Mouse (Mus musculus): ENCODE measurements around the gene Ptprcap. TPM values are rescaled to one million over a fixed set of nuclear protein-coding genes. Genes with fewer than 3 reads are reported as not detected.
A peak's percentile ranks its signal among the peaks of the same experiment; 100 is the strongest.

Ptprcap gene
- 0.57 and 0.80 TPM in 2 replicates for polyA plus RNA-seq (2014; fragmentation: Nextera tagmentation; extraction: Ambion mirVana)

DNA sequence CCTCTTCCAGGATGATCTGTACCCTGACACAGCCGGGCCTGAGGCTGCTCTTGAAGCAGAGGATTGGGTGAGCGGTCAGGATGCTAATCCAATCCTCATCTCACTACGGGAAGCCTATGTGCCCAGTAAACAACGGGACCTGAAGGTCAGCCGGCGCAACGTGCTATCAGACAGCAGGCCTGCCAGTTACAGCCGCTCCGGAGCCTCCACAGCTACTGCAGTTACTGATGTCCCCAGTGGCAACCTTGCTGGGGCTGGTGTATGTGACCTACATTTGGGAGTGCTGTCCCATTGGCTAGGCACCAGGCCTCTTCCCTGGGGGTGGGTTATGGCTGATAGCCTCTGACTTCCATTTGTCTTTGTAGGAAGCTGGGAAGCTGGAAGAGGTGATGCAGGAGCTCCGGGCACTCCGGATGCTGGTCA, at the start of gene Ptprcap:
Gene Ptprcap (plus strand): TSS at position 373 of the 423 bp plus-strand sequence.
- peak within 1 kb of the TSS; percentile 13; the same call in 1 of the 2 replicates for H3K9ac ChIP-seq (ENCODE audit: low read depth, low read length)
- H3K36me3 ChIP-seq (ENCODE audit: control insufficient read depth, insufficient read depth, low read length), result peaks cover 54% of the 10 kb centered on the region
- H3K27me3 ChIP-seq (ENCODE audit: control insufficient read depth, insufficient read depth, low read length), result no peaks in the 10 kb centered on the region
- H3K4me2 ChIP-seq (replicated peaks; ENCODE audit: low read depth, low read length), result no peak within 1 kb of the TSS
- H3K4me3 ChIP-seq (ENCODE audit: low read length), result no peak within 1 kb of the TSS
- H3K9me3 ChIP-seq (ENCODE audit: control insufficient read depth, low read length), result no peaks in the 10 kb centered on the region
- H3K4me1 ChIP-seq (ENCODE audit: control insufficient read depth, insufficient read depth, low read length), result peaks cover 12% of the 10 kb centered on the region; the same call in 1 of the 2 replicates
- no peak within 1 kb of the TSS for H3K27ac ChIP-seq (ENCODE audit: low read depth, low read length)
- ATAC-seq (ENCODE audit: low FRiP score, low TSS enrichment), result no peak
- WGBS, result 85% methylated on average over 11 of the region's 11 CpGs

DNA sequence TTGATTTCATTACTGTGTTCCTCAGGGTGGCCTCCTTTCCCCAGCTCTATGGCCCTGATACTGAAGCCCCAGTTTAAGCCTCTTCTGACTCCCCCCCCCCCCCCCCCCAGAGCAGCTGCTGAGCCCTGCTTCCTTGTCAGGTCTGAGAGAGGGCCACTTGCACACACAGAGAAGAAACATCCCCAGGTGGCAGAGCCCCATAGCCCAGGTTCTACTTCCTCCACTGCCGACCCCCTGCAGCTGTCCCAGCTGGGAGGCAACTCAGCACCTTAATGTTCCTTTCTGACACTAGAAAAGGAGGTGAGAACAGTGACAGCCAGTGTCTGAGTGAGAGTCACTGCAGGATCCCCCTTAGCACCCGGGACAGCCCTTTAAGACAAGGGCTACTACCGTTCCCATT, 49.6 kb upstream of the Ptprcap start:
- ATAC-seq (ENCODE audit: low FRiP score, low TSS enrichment), result no peak
- H3K9me3 ChIP-seq (ENCODE audit: control insufficient read depth, low read length), result no peaks in the 10 kb centered on the region
- WGBS, result 80% methylated on average over 3 of the region's 3 CpGs
- no peak overlapping the region for H3K27ac ChIP-seq (ENCODE audit: low read depth, low read length)
- no peak overlapping the region for H3K4me2 ChIP-seq (replicated peaks; ENCODE audit: low read depth, low read length)
- H3K9ac ChIP-seq (ENCODE audit: low read depth, low read length), result no peak overlapping the region
- H3K4me1 ChIP-seq (ENCODE audit: control insufficient read depth, insufficient read depth, low read length), result peaks cover 15% of the 10 kb centered on the region
- H3K36me3 ChIP-seq (ENCODE audit: control insufficient read depth, insufficient read depth, low read length), result no peaks in the 10 kb centered on the region; the same call in 1 of the 2 replicates
- H3K4me3 ChIP-seq (ENCODE audit: low read length), result no peak overlapping the region
- H3K27me3 ChIP-seq (ENCODE audit: control insufficient read depth, insufficient read depth, low read length), result peaks cover 13% of the 10 kb centered on the region

DNA sequence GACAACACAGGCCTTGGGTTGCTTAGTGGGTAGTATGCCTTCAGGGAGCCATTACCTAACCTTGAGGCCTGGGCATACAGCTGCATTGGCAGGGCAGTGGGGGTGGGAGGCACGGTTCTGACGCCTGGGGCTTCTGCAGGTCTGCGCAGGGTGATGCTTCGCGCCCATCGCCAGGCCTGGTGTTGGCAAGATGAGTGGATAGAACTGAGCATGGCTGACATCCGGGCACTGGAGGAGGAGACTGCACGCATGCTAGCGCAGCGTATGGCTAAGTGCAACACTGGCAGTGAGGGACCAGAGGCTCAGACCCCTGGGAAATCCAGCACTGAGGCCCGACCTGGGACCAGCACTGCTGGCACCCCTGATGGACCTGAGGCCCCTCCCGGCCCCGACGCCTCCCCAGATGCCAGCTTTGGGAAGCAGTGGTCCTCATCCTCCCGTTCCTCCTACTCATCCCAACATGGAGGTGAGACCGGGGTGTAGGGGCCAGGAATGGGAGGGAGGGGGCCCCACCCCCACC, 48.7 kb upstream of the Ptprcap start:
- Histone ChIP-seq H3K9me3 (ENCODE audit: control insufficient read depth, low read length) (no peaks in the 10 kb centered on the region), H3K9ac (ENCODE audit: low read depth, low read length) (no peak overlapping the region), H3K4me1 (ENCODE audit: control insufficient read depth, insufficient read depth, low read length) (peaks cover 9% of the 10 kb centered on the region), H3K36me3 (ENCODE audit: control insufficient read depth, insufficient read depth, low read length) (no peaks in the 10 kb centered on the region; the same call in 1 of the 2 replicates), H3K4me3 (ENCODE audit: low read length) (no peak overlapping the region), H3K27me3 (ENCODE audit: control insufficient read depth, insufficient read depth, low read length) (peaks cover 13% of the 10 kb centered on the region), H3K27ac (ENCODE audit: low read depth, low read length) (no peak overlapping the region), H3K4me2 (replicated peaks; ENCODE audit: low read depth, low read length) (no peak overlapping the region)
- 89% methylated on average over 16 of the region's 16 CpGs for WGBS
- ATAC-seq (ENCODE audit: low FRiP score, low TSS enrichment), result no peak

DNA sequence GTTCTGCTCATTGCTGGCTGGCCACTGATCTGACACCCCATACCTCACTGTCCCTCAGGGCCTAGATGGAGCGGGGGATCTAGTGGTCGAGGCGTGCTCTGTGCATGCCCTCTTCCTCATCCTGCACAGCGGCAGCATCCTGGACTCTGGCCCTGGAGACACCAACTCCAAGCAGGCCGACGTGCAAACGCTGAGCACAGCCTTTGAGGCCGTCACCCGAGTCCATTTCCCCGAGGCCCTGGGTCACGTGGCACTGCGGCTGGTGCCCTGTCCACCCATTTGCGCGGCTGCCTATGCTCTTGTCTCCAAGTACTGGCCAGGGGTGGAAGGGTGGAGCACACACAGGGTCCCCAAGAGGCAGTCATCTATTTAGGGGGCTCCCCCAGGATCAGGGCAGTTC, 46.8 kb upstream of the Ptprcap start:
- Histone ChIP-seq H3K4me3 (ENCODE audit: low read length) (no peak overlapping the region), H3K9me3 (ENCODE audit: control insufficient read depth, low read length) (no peaks in the 10 kb centered on the region), H3K36me3 (ENCODE audit: control insufficient read depth, insufficient read depth, low read length) (peaks cover 2% of the 10 kb centered on the region; the same call in 1 of the 2 replicates), H3K27ac (ENCODE audit: low read depth, low read length) (no peak overlapping the region), H3K27me3 (ENCODE audit: control insufficient read depth, insufficient read depth, low read length) (peaks cover 3% of the 10 kb centered on the region), H3K4me2 (replicated peaks; ENCODE audit: low read depth, low read length) (no peak overlapping the region), H3K9ac (ENCODE audit: low read depth, low read length) (no peak overlapping the region), H3K4me1 (ENCODE audit: control insufficient read depth, insufficient read depth, low read length) (no peaks in the 10 kb centered on the region)
- WGBS, result 83% methylated on average over 14 of the region's 14 CpGs
- ATAC-seq (ENCODE audit: low FRiP score, low TSS enrichment), result no peak

DNA sequence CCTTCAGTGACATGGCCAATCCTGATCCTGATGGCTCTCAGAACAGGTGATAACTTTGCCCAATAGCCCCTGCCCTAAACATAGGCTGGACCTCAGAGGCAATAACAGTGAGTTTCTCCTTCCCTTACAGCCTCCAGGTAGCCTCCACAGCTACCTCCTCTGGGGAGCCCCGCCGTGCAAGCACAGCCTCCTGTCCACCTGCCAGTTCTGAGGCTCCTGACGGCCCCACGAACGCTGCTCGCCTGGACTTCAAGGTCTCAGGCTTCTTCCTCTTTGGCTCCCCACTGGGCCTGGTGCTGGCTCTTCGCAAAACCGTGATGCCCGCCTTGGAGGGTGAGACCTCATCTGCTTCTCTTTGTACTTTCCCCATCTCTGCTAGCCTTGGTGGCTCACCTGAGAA, 44.9 kb upstream of the Ptprcap start:
- no peaks in the 10 kb centered on the region for H3K27me3 ChIP-seq (ENCODE audit: control insufficient read depth, insufficient read depth, low read length)
- H3K27ac ChIP-seq (ENCODE audit: low read depth, low read length), result no peak overlapping the region
- no peak for ATAC-seq (ENCODE audit: low FRiP score, low TSS enrichment)
- peaks cover 20% of the 10 kb centered on the region for H3K36me3 ChIP-seq (ENCODE audit: control insufficient read depth, insufficient read depth, low read length)
- H3K9ac ChIP-seq (ENCODE audit: low read depth, low read length), result no peak overlapping the region
- no peaks in the 10 kb centered on the region for H3K9me3 ChIP-seq (ENCODE audit: control insufficient read depth, low read length)
- H3K4me3 ChIP-seq (ENCODE audit: low read length), result no peak overlapping the region
- 88% methylated on average over 9 of the region's 9 CpGs for WGBS
- peaks cover 10% of the 10 kb centered on the region for H3K4me1 ChIP-seq (ENCODE audit: control insufficient read depth, insufficient read depth, low read length)
- H3K4me2 ChIP-seq (replicated peaks; ENCODE audit: low read depth, low read length), result no peak overlapping the region

DNA sequence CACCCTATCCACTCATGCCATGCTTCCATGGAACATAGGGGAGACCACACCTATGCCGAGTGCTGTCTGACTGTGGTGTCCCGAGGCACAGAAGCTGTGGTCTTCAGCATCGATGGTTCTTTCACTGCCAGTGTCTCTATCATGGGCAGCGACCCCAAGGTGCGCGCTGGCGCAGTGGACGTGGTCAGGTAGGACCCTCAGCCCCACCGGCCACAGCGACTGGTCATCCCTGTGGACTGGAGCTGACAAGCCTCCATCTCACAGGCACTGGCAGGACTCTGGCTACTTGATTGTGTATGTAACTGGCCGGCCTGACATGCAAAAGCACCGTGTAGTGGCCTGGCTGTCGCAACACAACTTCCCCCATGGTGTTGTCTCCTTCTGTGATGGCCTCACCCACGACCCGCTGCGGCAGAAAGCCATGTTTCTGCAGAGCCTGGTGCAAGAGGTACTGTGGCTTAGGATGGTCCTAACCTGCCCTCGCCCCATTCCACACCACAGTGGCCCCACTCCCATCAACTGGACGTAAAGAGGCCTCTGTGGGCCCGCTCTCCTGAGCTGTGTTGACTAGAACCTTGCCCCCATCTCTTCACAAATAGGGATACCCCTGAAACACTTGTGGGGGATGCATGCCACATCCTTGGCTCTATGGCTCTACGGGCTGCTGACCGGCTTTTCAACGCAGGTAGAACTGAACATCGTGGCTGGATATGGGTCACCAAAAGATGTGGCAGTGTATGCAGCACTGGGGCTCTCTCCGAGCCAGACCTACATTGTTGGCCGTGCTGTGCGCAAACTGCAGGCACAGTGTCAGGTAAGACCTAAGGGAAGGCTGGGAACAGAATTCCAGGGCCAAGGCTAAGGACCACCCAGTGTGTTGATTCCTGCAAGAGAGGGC, 41.1 kb upstream of the Ptprcap start:
- no peak overlapping the region for H3K9ac ChIP-seq (ENCODE audit: low read depth, low read length)
- no peak overlapping the region for H3K4me3 ChIP-seq (ENCODE audit: low read length)
- H3K9me3 ChIP-seq (ENCODE audit: control insufficient read depth, low read length), result no peaks in the 10 kb centered on the region
- 94% methylated on average over 26 of the region's 26 CpGs for WGBS
- H3K4me2 ChIP-seq (replicated peaks; ENCODE audit: low read depth, low read length), result no peak overlapping the region
- ATAC-seq (ENCODE audit: low FRiP score, low TSS enrichment), result no peak
- H3K27me3 ChIP-seq (ENCODE audit: control insufficient read depth, insufficient read depth, low read length), result no peaks in the 10 kb centered on the region
- peaks cover 24% of the 10 kb centered on the region for H3K4me1 ChIP-seq (ENCODE audit: control insufficient read depth, insufficient read depth, low read length)
- H3K36me3 ChIP-seq (ENCODE audit: control insufficient read depth, insufficient read depth, low read length), result peaks cover 49% of the 10 kb centered on the region
- no peak overlapping the region for H3K27ac ChIP-seq (ENCODE audit: low read depth, low read length)

DNA sequence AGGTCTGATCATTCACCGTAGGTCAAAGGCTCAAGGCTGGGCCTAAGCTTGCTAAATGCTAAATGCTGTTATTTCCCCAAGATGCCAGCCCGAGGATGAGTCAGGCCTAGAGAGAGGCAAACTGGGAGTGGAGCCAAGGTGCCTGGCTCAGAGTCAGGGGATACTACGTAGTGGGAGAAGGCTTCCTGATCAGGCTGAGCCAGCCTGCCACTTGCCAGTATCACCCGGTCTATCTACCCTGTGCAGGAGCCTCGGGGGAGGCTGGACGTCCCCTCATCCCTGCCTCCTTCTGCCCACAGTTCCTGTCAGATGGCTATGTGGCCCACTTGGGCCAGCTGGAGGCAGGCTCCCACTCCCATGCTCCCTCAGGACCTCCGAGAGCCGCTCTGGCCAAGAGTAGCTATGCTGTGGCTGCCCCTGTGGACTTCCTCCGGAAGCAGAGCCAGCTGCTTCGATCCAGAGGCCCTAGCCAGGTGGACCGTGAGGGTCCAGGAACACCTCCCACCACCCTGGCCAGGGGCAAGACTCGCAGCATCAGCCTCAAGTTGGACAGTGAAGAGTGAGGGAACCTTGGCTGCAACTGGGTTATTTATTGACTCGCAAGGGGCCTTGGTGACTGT, 40.1 kb upstream of the Ptprcap start:
- H3K27ac ChIP-seq (ENCODE audit: low read depth, low read length), result peak overlapping the region; percentile 79
- peak overlapping the region; percentile 34; the same call in 1 of the 2 replicates for H3K9ac ChIP-seq (ENCODE audit: low read depth, low read length)
- H3K4me3 ChIP-seq (ENCODE audit: low read length), result no peak overlapping the region
- no peaks in the 10 kb centered on the region for H3K9me3 ChIP-seq (ENCODE audit: control insufficient read depth, low read length)
- 35% methylated on average over 13 of the region's 13 CpGs for WGBS
- H3K4me2 ChIP-seq (replicated peaks; ENCODE audit: low read depth, low read length), result no peak overlapping the region
- H3K4me1 ChIP-seq (ENCODE audit: control insufficient read depth, insufficient read depth, low read length), result peaks cover 24% of the 10 kb centered on the region
- peaks cover 58% of the 10 kb centered on the region for H3K36me3 ChIP-seq (ENCODE audit: control insufficient read depth, insufficient read depth, low read length)
- H3K27me3 ChIP-seq (ENCODE audit: control insufficient read depth, insufficient read depth, low read length), result no peaks in the 10 kb centered on the region
- peak; percentile 52; the same call in 1 of the 2 replicates for ATAC-seq (ENCODE audit: low FRiP score, low TSS enrichment)

DNA sequence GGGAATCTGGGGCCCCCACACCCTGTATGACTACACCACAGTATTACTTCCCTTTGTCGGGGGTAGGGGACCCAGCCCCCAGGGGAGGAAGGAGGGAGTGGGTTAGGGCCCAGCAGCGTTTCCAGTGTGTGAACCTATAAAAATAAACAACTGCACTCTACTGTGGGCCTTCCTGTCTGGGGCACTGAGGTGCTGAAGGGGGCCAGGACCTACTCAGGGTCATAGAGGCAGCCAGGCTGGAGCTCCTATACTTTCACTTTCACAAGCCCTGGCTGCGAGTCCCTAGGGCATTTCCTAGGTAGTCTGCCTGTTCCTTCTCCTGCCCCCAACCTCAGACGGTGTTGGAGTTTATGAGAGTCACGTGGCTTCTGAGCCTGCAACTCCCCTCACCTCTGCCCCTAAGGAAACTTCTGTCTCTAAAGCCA, 39.6 kb upstream of the Ptprcap start:
- no peaks in the 10 kb centered on the region for H3K9me3 ChIP-seq (ENCODE audit: control insufficient read depth, low read length)
- no peak overlapping the region for H3K9ac ChIP-seq (ENCODE audit: low read depth, low read length)
- H3K27me3 ChIP-seq (ENCODE audit: control insufficient read depth, insufficient read depth, low read length), result no peaks in the 10 kb centered on the region
- H3K27ac ChIP-seq (ENCODE audit: low read depth, low read length), result peak overlapping the region; percentile 79
- H3K4me1 ChIP-seq (ENCODE audit: control insufficient read depth, insufficient read depth, low read length), result peaks cover 24% of the 10 kb centered on the region
- H3K36me3 ChIP-seq (ENCODE audit: control insufficient read depth, insufficient read depth, low read length), result peaks cover 61% of the 10 kb centered on the region
- H3K4me3 ChIP-seq (ENCODE audit: low read length), result no peak overlapping the region
- ATAC-seq (ENCODE audit: low FRiP score, low TSS enrichment), result peak; percentile 59
- 7% methylated on average over 5 of the region's 5 CpGs for WGBS
- H3K4me2 ChIP-seq (replicated peaks; ENCODE audit: low read depth, low read length), result no peak overlapping the region

Measured in kidney, embryonic 14.5 days (tissue).